Mouse (Mus musculus) kidney, embryonic 14.5 days (tissue): Measurements from ENCODE around the gene Stk31. TPM values are rescaled to one million over a fixed set of nuclear protein-coding genes. Genes with fewer than 3 reads are reported as not detected.

Source experiments
- ATAC-seq: fragments of 200-750 bp; cut with Nextera tagmentation; 2 replicates; pipeline ENCODE4 v1.8.0; 2017; ENCODE audit warnings: moderate number of reproducible peaks, mild to moderate bottlenecking, moderate TSS enrichment, moderate library complexity; ENCODE audit not compliant: low FRiP score, low TSS enrichment
- H3K27ac ChIP-seq: fragments of 300-500 bp; sonication (generic); 2 replicates; pipeline ENCODE4 v1.5.1; 2014; ENCODE audit warnings: low read depth, mild to moderate bottlenecking, low read length, moderate library complexity, mixed read lengths
- H3K27me3 ChIP-seq: fragments of 300-500 bp; sonication (generic); 2 replicates; pipeline ENCODE4 v1.6.1; 2014; ENCODE audit warnings: mild to moderate bottlenecking, low read length; ENCODE audit not compliant: control insufficient read depth, insufficient read depth
- H3K36me3 ChIP-seq: fragments of 300-500 bp; sonication (generic); 2 replicates; pipeline ENCODE4 v1.6.1; 2014; ENCODE audit warnings: low read length, mixed read lengths; ENCODE audit not compliant: control insufficient read depth, insufficient read depth
- H3K4me1 ChIP-seq: fragments of 300-500 bp; sonication (generic); 2 replicates; pipeline ENCODE4 v1.6.1; 2014; ENCODE audit warnings: low read length, mixed read lengths; ENCODE audit not compliant: control insufficient read depth, insufficient read depth
- H3K4me2 ChIP-seq: fragments of 300-500 bp; sonication (generic); replicated peaks from 2 replicates; pipeline ENCODE4 v1.6.1; 2014; ENCODE audit warnings: low read depth, mild to moderate bottlenecking, low read length
- H3K4me3 ChIP-seq: fragments of 300-500 bp; sonication (generic); 2 replicates; pipeline ENCODE4 v1.5.1; 2014; ENCODE audit warnings: mild to moderate bottlenecking, low read length
- H3K9ac ChIP-seq: fragments of 300-500 bp; sonication (generic); 2 replicates; pipeline ENCODE4 v1.6.1; 2014; ENCODE audit warnings: low read depth, mild to moderate bottlenecking, low read length, moderate library complexity
- H3K9me3 ChIP-seq: fragments of 300-500 bp; sonication (generic); 2 replicates; pipeline ENCODE4 v1.6.1; 2016; ENCODE audit warnings: low read length; ENCODE audit not compliant: control insufficient read depth
- WGBS: fragments of 180-500 bp; shearing (Covaris S2); extraction: QIAGEN DNeasy Blood & Tissue Kit; methylation state at CpG from one replicate; pipeline ENCODE4 v1.1.7; 2014; 5-methylcytosine and 5-hydroxymethylcytosine counted together
- polyA plus RNA-seq: library from polyadenylated mRNA; unstranded; fragments of >200 nt; fragmentation: Nextera tagmentation; extraction: Ambion mirVana; gene quantifications from 2 replicates; pipeline ENCODE4 v1.2.1, GENCODE M21; 2014

Gene Stk31
- polyA plus RNA-seq, 1 experiment from 2014 or later: not detected

DNA sequence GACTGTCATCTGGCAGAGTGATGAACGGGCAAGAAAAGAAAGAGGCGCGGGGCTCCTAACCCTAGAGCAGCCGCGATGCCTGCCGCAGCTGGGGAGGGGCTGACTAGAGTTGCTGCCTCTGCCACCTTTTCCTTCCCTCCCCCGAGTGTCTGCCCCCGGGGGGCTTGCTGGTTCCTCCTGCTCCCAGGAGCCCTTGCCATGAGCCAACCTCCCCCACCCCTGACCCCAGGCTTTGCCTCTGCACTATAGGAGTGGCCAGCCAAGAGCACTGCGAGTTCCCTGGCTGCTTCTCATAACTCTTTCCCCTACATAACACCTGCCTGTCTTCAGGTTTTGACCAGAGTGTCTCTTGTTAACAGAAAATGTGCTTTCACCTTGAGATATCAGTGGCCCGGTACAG lies 96.1 kb downstream of the Stk31 start:
- no peak overlapping the region for H3K27ac ChIP-seq
- no peaks in the 10 kb centered on the region for H3K9me3 ChIP-seq
- no peak for ATAC-seq
- 92% methylated on average over 10 of the region's 10 CpGs for WGBS
- H3K4me2 ChIP-seq: no peak overlapping the region
- no peaks in the 10 kb centered on the region for H3K27me3 ChIP-seq
- no peak overlapping the region for H3K9ac ChIP-seq
- H3K4me3 ChIP-seq: no peak overlapping the region
- H3K36me3 ChIP-seq: no peaks in the 10 kb centered on the region
- no peaks in the 10 kb centered on the region for H3K4me1 ChIP-seq

DNA sequence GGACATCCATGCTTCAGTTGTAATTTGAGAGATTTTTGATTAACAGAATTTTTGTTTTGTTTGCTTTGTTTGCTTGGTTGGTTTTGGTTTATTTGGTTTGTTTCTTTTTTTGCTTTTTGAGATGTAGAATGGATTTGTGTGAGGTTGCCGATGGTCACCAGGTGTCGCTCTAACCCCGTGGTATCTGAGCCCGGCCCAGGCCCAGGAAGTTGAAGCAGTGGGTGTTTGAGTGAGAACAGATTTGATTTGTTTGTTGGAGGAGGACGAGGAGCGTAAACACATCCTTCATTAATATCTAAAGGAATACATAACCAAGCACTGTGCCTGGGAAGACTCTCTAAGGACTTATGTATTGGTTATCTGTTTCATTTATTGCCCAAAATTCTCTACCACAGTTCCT lies 123.6 kb downstream of the Stk31 start:
- Histone ChIP-seq H3K27ac (no peak overlapping the region), H3K9ac (no peak overlapping the region), H3K4me2 (no peak overlapping the region), H3K4me1 (no peaks in the 10 kb centered on the region), H3K27me3 (no peaks in the 10 kb centered on the region), H3K36me3 (no peaks in the 10 kb centered on the region), H3K9me3 (no peaks in the 10 kb centered on the region), H3K4me3 (no peak overlapping the region)
- 5% methylated on average over 6 of the region's 6 CpGs for WGBS
- no peak for ATAC-seq

Other genes starting within 250 kb of the Stk31 start
- gene Igf2bp3, start 180.6 kb upstream of the Stk31 start, polyA plus RNA-seq: 56.0 and 73.4 TPM in 2 replicates
- 60.1 and 136 TPM in 2 replicates for gene Tra2a, start 131.6 kb upstream of the Stk31 start, polyA plus RNA-seq
- 8.4 and 11.9 TPM in 2 replicates for gene Ccdc126, start 76.3 kb upstream of the Stk31 start, polyA plus RNA-seq
- 7.0 and 7.5 TPM in 2 replicates for gene Fam221a, start 27.9 kb upstream of the Stk31 start, polyA plus RNA-seq